Mouse (Mus musculus): ENCODE measurements at regions not wholly inside any gene's neighbourhood (a gene's known extent, or its start where the extent isn't known, plus 50 kb on each side); places are given as distances from the start of the nearest gene placed in this dataset.

GRCm38 (mm10) chr10:126243051-126243450 lies 277.1 kb downstream of the Lrig3 start:
- no peak for TF ChIP-seq CTCF (IDR thresholded peaks at IDR 0.05; ENCODE audit: control insufficient read depth, insufficient read depth, insufficient replicate concordance, low read depth, low read length)
- TF ChIP-seq POLR2A (IDR thresholded peaks at IDR 0.05; ENCODE audit: control insufficient read depth, low read depth, low read length), result no peak
